Mouse (Mus musculus) gastrocnemius, postnatal 36 days (tissue): Measurements from ENCODE around the gene Lmnb2. TPM values are rescaled to one million over a fixed set of nuclear protein-coding genes. Genes with fewer than 3 reads are reported as not detected.

ENCODE experiments used
- DNase-seq, 2 experiments: peaks; one replicate each; pipeline ENCODE4 v3.0.0; 2022
- intact Hi-C: fragments of 180-260 bp; cut with DNase I; formaldehyde crosslinking; loops from one replicate; pipeline ENCODE4 v1.15.1; 2025
- total RNA-seq, 2 experiments: library from RNA; stranded (reverse); gene quantifications; 2 replicates each; pipeline ENCODE4 v1.2.3; 2021

Gene Lmnb2
- total RNA-seq, 2 experiments from 2014 or later = 2.6 to 3.1 TPM

DNA sequence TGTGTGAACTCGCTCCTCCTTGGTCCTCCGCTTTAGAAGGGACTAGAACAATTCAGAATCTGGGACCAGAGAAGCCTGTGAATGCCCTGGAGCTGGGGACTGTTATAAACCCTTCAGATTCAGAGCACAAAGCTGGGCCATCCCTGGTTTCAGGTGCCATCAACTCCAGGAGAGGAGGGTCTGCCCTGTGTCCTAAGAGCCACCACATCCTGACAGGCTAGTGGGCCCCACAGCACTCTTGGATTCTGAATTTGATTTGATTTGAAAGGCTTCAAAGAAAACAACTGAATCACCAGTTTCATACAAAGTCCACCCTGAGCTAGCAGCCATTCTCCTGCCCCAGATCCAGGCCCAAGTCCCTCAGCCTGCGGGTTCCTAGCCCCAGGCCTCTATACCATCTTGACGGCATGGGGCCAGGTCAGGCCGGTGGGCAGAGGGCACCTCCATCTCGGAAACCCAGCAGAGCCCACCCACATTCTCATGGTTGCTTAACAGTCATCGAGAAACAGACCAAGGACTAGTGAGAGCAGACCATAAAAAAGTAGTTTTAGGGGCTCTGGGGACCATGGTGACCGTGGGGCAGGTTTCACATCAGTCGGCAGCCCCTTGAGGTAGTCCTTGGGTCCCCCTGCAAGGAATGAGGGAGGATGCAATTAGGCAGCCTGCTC lies 15.6 kb downstream of the Lmnb2 start:
- no peak for DNase-seq
- intact Hi-C loops = no loop called here

DNA sequence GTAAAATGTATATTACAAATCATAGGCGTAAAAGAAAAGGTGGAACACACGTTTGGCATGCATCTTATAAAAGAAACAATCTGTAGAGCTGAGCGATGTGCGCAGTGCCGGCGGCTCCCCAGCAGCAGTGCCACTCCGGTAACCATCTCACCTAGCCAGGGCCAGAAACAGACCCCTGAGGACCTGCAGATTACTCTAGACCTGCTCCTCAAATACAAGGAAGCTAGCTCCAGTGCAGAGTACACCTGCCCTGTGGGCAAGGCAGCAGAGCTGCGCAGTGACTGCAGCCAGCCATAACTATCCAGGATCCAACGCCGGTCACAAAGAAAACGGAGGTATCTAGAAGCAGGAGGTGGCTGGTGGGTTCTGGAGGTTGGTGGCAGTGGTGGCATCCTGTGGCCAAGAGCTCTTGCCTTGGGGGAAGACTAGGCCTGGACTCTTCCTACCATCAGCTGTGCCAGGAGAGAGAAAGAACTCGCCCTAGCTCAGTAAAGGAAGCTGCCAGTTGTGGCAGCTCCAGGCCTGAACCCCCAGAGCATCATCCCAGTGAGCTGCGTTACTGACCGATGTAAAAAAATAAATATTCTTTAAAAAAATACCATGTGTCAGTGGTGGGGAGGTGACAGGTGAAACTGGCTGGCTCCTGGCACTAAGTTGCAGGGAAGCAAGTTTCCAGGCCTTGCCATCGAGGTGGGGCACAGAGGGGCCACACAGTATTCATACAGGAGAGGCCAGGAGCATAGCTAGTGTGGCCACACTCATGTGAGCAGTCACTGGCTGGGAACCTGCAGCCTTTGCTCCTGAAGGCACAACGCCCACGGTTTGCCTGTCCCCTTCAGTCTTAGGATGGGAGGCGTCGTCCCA lies 16.4 kb downstream of the Lmnb2 start:
- DNase-seq = no peak
- intact Hi-C loops = no loop called here

DNA sequence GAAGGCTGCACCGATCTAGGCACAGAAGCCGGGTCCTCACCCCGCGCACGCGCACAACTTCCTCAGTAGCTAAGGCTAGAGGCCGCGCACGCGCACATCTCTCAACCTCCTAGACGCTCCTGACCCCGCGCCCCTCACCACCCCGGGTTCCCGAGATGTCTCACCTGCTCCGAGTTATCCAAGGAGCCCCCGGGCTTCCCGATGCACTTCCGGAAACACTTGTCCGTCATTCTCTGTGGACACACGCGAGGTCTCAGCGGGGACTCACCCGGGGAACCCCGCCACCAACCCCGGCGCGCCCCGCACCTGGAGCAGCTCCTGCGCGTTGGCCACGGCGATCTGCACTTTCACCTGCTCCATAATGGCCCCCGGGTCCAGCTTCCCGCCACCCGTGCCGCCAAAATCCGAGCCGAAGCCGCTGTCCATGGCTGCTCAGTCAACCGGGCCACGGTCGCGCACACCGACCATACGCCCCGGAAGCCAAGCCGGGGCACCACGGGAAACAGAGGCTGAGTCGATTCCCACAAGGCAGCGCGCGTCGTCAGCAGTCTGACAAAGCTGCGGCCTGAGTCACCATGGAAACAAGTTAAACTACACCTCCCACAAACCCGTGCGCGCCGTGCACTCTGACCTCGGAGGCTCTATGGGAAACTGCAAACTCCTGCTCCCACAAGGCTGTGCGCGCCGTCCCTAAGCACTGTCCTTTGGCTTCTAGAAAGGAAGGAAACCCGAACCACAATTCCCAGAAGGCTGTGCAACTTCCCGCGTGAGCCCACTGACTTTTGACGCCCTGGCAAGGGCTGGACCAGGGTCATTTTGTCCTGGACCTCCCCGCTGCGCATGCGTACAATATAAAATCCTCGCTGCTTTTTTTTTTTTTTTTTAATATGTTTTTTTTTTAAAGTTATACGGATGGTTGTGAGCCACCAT lies 17.5 kb downstream of the Lmnb2 start, which contains the start of gene Timm13:
TSS of gene Timm13 (minus strand) at position 652 of the 930 bp plus-strand sequence.
- DNase-seq = peak; percentile 94 to 96
- intact Hi-C loops = no loop called here

GRCm38 (mm10) chr10:80899591-80900317 lies 18.3 kb downstream of the Lmnb2 start:
- intact Hi-C loops = no loop called here

GRCm38 (mm10) chr10:80899074-80899473 lies 19.0 kb downstream of the Lmnb2 start:
- no peak for DNase-seq
- intact Hi-C loops = no loop called here

More at GRCm38 (mm10) chr10:80899591-80900317, 18.3 kb downstream of the Lmnb2 start:
- no peak for DNase-seq

DNA sequence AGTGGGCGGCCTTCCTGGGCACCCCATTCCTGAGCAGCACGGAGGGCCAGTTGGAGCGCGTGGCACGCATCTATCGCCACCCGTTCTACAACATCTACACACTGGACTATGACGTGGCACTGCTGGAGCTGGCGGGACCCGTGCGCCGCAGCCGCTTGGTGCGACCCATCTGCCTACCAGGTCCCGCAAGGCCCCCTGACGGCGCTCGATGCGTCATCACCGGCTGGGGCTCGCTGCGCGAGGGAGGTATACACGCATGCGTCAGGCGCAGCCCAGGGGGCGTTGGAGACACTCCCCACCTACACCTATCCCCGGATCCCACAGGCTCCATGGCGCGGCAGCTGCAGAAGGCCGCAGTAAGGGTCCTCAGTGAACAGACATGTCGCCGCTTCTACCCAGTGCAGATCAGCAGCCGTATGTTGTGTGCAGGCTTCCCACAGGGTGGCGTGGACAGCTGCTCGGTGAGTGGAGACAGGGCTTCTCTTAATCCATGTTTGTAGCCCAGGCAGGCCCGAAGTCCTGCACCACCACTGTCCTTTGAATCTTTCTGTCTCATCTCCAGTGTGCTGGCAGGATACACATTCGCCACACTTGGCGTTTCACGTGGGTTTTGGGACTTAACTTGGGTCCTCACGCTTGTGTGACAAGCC lies 20.1 kb downstream of the Lmnb2 start:
- intact Hi-C loops = no loop called here

GRCm38 (mm10) chr10:80896581-80897485 lies 21.2 kb downstream of the Lmnb2 start:
- DNase-seq = no peak
- intact Hi-C loops = no loop called here

More for the DNA sequence above, 20.1 kb downstream of the Lmnb2 start:
- no peak for DNase-seq

DNA sequence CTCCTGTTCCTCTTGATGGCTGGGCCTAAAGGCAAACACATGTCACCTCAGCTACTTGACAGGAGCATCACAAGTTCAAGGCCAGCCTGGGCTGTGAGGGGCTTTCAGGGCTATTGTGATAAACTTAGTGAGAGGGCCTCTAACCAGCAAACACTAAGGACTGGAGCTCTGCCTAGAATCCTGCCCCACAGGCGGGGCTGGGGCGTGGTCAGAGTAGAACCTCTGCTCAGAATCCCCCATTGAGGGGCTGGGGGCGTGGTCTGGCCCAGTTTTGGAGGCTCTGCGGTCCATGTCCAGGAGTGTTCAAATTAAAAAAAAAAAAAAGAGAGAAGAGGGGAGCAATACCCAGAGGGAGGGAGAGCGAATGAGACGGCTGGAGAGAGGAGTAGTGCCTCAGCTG lies 22.3 kb downstream of the Lmnb2 start:
- intact Hi-C loops = no loop called here

DNA sequence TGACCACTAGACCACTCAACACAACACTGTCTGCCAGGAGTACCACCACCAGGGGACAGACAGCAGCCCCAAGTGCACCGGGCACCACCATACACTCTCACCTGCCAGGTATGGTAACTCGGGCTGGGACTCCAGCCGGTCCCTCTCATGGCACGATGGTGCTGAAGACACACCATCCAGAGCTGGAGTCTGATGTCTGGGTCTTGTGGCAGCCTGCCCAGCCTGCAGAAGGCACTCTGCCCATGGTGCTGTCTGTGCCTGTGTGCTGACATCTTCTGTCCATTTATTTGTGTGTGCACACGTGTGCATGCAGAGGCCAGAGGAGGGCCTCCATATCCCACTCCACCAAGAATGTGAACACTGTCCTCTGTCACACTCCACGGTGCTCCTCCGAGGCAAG lies 22.9 kb downstream of the Lmnb2 start:
- intact Hi-C loops = no loop called here
- no peak for DNase-seq

More for the DNA sequence above, 22.3 kb downstream of the Lmnb2 start:
- DNase-seq = no peak

DNA sequence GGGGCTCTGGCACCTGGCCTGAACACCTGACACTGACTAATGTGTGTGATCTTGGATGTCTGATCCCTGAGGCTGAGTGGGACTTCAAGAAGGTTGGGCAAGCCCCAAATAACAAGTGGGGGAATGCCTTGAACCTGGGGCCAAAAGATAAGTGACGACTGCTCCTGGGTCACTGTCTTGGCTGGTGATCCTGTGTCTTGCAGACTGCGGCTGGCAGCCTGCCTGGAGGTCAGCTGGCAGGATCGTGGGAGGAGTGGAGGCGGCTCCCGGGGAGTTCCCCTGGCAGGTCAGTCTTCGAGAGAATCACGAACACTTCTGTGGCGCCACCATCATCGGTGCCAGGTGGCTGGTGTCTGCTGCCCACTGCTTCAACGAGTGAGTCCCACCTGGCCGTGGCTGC lies 30.9 kb downstream of the Lmnb2 start:
- peak in 1 of 2 experiments; percentile 50 for DNase-seq
- intact Hi-C loops = no loop called here

DNA sequence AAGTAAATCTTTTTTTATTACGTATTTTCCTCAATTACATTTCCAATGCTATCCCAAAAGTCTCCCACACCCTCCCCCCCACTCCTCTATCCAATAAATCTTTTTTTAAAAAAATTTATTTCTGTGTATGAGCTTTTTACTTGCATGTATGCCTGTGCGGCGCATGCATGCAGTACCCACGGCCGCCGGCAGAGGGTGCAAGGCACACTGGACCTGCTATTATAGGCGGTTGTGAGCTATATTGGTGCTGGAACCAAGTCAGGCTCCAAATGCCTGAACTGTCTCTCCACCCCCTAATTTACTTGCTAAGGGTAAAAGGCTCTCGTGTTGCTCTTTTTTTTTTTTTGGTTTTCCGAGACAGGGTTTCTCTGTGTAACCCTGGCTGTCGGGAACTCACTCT lies 36.7 kb downstream of the Lmnb2 start:
- peak; percentile 60 to 75 for DNase-seq
- intact Hi-C loops = no loop called here

GRCm38 (mm10) chr10:80880901-80881300 lies 37.1 kb downstream of the Lmnb2 start:
- intact Hi-C loops = no loop called here
- DNase-seq = no peak

DNA sequence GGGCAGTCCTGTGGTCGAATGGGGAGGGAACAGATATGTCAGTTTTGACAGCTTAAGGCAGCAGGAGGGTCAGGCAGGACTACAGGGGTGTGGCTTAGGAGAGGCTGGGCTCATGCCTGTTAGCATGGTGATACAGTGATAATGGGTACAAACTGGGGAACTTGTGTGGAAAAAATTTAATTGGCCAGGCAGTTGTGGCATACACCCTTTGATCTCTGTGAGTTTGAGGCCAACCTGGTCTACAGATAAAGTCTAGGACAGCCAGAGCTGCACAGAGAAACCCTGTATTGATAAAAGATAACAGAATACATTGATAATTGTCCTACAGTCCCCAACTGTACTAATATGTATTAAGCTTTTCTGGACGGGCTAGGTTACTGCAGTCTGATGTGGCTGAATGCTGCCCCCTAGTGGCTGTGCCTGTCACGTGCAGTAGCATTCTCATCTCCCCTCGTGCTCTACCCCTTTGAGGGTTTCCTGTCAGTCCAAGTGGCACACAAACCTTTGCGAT lies 37.9 kb downstream of the Lmnb2 start:
- intact Hi-C loops = no loop called here

DNA sequence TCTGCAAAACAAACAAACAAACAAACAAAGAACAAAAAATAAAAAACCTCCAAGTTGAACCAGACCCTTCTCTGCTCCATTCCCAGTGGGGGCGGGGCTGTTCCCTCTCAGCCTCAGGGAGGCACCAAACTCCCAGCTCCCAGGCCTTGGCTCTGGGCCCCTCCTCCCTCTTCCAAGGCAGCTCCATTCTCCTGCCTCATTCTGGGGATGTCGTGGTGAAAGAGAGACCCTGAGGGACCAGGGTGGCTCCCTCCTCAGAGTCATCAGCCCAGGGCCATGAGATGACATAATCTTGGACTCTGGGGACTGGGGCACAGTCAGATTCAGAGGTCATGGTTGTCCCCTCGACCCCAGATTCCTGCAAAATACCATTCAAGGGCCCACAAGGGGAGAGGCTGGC lies 41.5 kb downstream of the Lmnb2 start:
- intact Hi-C loops = loop anchor here (2.0 kb wide), 1 partner anchor 54 kb away; no protein-coding TSS in a partner anchor

More for the DNA sequence above, 37.9 kb downstream of the Lmnb2 start:
- peak in 1 of 2 experiments; percentile 45 for DNase-seq

DNA sequence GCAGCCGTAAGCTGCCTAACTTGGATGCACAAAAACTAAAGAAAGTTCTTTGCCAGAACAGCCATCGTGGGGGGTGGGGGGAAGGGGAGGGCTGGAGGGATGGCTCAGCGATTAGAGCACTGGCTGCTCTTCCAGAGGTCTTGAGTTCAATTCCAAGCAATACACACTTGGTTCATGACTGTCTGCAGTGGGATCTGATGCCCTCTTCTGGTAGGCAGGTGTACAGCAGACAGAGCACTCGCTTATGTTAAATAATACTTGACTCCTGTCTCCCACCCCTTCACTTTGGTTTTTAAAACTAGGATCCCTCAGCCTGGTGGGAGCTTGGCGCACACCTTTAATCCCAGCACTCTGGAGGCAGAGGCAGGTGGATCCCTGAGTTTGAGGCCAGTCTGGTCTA lies 42.0 kb downstream of the Lmnb2 start:
- intact Hi-C loops = loop anchor here (2.0 kb wide), 1 partner anchor 53 kb away; no protein-coding TSS in a partner anchor

More for the DNA sequence above, 41.5 kb downstream of the Lmnb2 start:
- no peak for DNase-seq

GRCm38 (mm10) chr10:80874035-80874434 lies 44.0 kb downstream of the Lmnb2 start:
- intact Hi-C loops = no loop called here
- no peak for DNase-seq

More for the DNA sequence above, 42.0 kb downstream of the Lmnb2 start:
- peak in 1 of 2 experiments; percentile 37 for DNase-seq

- intact Hi-C loops = no loop called here
- DNase-seq = no peak
Observed at GRCm38 (mm10) chr10:80871581-80871980, 46.5 kb downstream of the Lmnb2 start, which contains the start of gene Tmprss9. TSS of gene Tmprss9 (plus strand) at chr10:80871848.

DNA sequence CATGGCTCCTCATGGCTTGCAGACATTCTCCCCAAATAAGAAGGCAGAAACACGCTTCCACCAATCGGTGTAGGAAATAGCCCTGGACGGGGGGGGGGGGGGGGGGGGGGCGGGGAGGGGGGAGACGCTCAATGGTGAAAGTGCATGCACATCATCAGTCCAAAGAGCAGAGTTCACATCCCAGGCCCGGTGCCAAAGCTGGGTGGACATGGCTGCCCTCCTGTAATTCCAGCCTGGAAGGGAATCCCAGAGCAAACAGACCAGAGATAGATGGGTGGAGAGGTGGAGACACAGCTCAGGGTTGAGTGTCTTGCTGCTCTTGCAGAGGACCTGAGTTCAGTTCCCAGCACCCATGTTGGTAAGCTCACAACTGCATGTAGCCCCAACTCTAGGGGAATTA lies 47.1 kb downstream of the Lmnb2 start:
- intact Hi-C loops = no loop called here

More for the DNA sequence above, 47.1 kb downstream of the Lmnb2 start:
- no peak for DNase-seq
